Mouse (Mus musculus) urinary bladder, postnatal 36 days (tissue): ENCODE results near the gene Atxn2l.

ENCODE experiments used
- DNase-seq, 2 experiments: peaks; one replicate each; pipeline ENCODE4 v3.0.0; 2022; ENCODE audit warnings: low spot score in 2 of 2, mixed read lengths in 1 of 2

The Atxn2l gene

GRCm38 (mm10) chr7:126463004-126463403 lies 40.2 kb downstream of the Atxn2l start, which contains the start of gene Atp2a1:
TSS of gene Atp2a1 (minus strand) at chr7:126463108.
- DNase-seq: no peak

GRCm38 (mm10) chr7:126461626-126462025 lies 41.6 kb downstream of the Atxn2l start:
- no peak for DNase-seq

DNA sequence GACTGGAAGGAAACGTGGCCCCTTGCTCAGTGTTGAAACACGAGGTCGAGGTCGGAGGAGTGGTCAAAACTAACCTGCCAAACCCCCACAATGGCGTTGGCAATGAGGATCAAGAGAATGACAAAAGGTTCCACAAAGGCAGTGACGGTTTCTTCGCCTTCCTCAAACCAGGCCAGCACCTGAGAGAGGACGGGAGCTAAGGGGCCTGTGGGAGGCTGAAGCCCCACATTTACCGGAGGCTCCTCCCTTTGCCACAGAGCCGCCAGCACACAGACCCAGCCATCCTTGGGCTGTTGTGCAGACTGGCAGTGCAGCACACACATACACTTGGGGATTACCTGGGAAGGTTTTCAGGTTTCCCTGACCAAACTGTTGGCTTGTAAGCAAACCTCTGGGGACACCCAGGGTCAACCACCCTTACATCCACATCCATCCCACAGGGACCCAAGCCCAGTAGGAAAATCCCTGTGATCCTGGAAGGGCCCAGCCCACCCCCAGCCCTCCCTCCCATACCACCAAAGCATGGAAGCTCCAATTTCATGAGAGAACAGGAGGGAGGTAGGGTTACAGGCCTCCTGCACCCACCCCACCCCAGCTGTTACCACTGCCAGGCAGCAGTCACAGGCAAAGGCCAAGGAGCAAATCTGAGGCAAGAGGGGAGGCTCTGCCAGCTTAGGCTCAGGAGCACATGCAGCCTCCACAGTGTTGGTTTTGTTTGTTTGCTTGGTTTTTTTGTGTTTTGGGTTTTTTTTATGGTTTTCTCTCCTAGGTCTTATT lies 42.4 kb downstream of the Atxn2l start:
- no peak for DNase-seq

GRCm38 (mm10) chr7:126458844-126459618 lies 44.2 kb downstream of the Atxn2l start:
- no peak for DNase-seq

GRCm38 (mm10) chr7:126458225-126458624 lies 45.0 kb downstream of the Atxn2l start:
- no peak for DNase-seq

- no peak for DNase-seq
Measured at GRCm38 (mm10) chr7:126456382-126457266, 46.6 kb downstream of the Atxn2l start.

DNA sequence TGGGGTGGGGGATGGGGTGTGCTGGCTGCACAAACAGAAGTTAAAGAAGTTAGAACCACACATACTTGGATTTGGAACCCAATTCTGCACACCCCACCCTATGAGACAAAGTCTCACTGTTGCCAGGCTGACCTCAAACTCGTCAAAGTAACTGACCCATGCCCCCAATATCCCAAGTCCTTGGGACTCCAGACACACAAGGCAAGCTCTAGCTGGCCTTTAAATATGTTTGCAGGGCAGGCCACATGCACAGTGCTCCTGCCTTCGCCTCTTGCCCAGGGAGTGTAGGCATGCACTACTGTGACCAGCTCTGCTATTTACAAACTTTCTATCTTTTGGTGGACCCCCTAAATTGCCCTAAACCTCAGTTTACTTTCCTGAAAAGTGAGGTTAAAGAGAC lies 48.0 kb downstream of the Atxn2l start:
- no peak for DNase-seq

DNA sequence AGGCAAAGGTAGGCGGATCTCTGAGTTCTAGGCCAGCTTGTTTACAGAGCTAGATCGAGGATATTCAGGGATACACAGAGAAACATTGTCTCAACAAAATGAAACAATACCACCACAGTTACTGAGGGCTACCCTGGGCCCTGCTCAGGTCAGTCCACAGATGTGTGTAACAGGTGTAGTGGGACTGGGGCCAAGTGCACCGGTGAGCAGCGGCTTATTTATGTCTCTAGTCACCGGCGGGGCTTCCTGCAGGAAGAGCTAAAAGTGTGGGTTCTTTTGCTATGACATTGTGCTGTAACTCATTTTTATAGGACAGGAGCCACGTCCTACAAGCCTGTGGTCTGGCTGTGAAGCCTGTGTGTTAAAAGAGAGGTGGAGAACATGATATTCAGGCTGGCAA lies 49.4 kb downstream of the Atxn2l start:
- no peak for DNase-seq

DNA sequence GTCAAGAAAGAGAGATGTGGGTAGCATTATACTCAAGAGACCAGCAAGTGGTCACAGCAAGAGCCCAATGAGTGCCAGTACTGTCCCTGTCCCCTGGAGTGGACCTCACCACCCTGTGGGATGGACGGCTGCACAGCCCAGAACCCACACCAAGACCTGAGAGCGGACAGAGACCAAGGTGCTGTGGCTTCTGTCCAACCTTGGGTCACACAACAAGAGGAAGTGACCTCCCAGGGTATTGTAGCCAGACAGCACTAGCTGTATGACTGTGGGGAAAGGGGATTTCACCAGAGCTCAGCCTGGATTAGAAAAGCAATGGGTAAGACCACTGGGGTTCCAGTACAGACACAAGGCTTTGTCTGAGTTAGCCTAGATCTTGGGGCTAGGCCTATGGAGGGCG lies 51.0 kb downstream of the Atxn2l start:
- DNase-seq: no peak

DNA sequence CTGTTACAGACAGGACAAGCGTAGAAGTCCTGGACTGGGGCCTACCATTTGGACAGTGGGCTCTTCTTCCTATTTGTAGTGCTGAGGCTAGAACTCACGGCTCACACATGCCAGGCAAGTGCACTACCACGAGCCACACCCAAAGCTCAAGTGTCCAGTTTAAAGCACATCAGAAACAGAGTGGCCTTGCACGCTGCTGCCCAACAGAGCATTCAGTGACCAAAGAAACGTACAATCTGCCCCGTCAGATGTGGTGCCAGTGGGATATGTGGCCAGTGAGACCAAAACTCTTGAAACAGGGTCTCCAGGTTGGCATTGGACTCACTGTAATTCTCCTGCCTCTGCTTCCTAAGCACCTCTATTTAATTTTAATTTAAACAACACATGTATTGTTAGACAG lies 52.6 kb downstream of the Atxn2l start:
- no peak for DNase-seq

DNA sequence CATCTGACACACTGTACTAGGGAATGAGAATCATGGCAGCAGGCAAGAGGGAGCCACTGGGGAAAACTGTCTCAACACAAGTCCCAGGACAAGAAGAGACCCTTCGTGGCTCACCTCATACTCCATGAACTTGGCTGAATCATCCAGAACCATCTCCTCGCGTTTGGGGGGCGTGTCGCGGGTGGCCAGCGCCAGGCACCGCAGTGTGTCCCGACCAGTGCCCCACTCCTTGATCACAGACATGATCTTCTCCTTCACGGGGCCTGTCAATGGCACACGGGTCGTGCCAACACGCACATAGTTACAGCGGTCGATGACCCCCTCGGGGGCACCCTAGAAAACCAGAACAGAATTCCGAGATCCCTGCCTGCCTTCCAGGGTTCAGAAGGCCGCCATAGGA lies 53.2 kb downstream of the Atxn2l start:
- DNase-seq: no peak

DNA sequence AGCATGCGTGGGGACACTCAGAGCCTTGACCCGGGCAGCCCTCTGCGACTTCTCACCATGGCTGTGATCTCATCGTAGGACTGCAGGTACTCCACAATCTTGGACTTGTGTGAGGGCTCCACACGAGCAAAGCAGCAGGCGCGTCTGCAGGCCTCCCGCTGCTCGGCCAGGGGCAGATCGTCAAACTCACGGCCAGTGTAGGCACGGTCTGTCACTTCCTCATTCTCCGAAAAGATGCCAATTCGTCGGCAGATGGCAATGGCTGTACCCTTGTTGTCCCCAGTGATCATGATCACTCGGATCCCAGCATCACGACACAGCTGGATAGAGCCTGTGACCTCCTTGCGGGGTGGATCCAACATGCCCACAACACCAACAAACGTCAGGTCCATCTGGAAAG lies 54.8 kb downstream of the Atxn2l start:
- DNase-seq: no peak

DNA sequence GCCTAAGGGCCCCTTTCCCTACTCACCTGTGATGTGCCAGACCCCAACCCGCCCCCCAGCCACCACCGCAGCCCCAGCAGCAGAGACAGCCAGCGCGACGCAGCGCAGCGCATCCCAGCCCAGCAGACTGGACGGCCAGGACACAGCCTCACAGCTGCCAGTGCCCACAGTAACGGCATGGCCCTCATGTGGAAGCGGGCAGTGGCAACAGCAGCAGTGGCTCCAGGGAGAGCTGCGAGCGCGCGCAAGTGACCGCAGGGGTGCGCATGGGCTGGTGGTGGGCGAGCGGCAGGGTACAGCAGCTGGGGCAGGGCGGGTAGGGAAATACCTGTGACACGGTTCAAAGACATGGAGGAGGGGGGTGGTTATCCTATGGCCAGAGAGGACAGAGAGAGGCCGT lies 57.0 kb downstream of the Atxn2l start:
- no peak for DNase-seq

GRCm38 (mm10) chr7:126445104-126445815 lies 58.0 kb downstream of the Atxn2l start:
- DNase-seq: no peak

DNA sequence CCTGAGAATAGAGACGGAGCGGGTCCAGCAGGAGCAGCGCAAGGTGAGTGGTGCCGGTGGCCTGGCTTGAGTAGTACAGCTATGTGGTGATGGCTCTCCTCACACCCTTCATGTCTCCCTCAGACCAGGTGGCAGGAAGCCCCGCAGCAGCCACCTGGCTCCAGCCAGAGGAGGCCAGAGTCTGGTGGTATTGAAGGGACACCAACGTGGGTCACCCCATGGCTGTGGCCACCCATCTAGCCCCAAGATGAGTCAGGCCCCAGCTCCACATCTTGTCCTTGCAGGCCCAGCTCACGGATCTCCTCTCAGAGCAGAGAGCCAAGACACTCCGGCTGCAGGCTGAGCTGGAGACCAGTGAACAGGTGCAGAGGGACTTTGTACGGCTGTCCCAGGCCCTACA lies 58.7 kb downstream of the Atxn2l start:
- no peak for DNase-seq

GRCm38 (mm10) chr7:126443997-126444396 lies 59.2 kb downstream of the Atxn2l start:
- no peak for DNase-seq
